Mouse (Mus musculus) brown adipose tissue, adult 24 weeks (tissue): ENCODE data around the gene Espnl. TPM values are rescaled to one million over a fixed set of nuclear protein-coding genes. Genes with fewer than 3 reads are reported as not detected.

ENCODE experiments used
- H3K27ac ChIP-seq: fragments of 200-500 bp; replicated peaks from 2 replicates; pipeline ENCODE4 v1.5.1; 2012; ENCODE audit warnings: low read depth, mild to moderate bottlenecking, low read length
- H3K4me1 ChIP-seq: fragments of 200-500 bp; 2 replicates; pipeline ENCODE4 v1.6.1; 2012; ENCODE audit warnings: low read length, mixed read lengths; ENCODE audit not compliant: control insufficient read depth, insufficient read depth, insufficient read length
- H3K4me3 ChIP-seq: fragments of 200-500 bp; 2 replicates; pipeline ENCODE4 v1.5.1; 2012; ENCODE audit warnings: low read depth, mild to moderate bottlenecking, low read length, moderate library complexity; ENCODE audit not compliant: insufficient read depth
- polyA plus RNA-seq: library from polyadenylated mRNA; stranded (reverse); fragments of >200 nt; gene quantifications from 2 replicates; pipeline ENCODE4 v1.2.4, GENCODE M21; 2012; ENCODE audit not compliant: missing spikeins, insufficient read depth, insufficient read length

The Espnl gene
- polyA plus RNA-seq = not detected in 2 replicates

DNA sequence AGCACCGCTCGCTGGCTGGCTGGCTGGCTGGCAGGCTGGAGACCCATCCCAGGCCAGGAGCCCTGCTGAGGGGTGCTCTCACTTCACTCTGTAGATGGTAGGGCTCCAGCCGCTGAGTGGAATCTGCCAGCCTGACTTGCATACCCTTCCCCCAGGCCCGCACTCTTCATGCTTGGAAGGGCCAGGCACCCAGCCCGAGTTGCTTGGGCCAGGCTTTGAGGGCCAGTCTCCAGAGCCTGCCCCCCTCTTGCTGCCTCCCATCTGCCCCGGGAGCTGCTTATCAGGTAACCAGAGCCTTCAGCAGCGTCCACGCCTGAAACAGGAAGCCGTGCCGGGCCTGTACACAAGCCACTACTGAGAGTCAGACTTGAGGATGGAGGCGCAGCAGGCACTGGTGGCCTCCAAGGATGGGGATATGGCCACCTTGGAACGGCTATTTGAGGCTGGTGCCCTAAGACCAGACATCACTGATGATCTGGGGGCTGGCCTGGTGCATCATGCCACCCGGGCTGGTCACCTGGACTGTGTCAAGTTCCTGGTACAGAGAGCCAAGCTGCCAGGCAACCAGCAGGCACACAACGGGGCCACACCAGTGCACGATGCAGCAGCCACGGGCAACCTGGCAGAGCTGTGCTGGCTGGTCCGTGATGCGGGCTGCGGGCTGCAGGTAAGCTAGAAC lies at the start of gene Espnl:
Gene Espnl (plus strand): TSS at position 316 of the 679 bp plus-strand sequence.
- Histone ChIP-seq H3K4me1 (no peaks in the 10 kb centered on the region), H3K27ac (no peak within 1 kb of the TSS), H3K4me3 (no peak within 1 kb of the TSS)

DNA sequence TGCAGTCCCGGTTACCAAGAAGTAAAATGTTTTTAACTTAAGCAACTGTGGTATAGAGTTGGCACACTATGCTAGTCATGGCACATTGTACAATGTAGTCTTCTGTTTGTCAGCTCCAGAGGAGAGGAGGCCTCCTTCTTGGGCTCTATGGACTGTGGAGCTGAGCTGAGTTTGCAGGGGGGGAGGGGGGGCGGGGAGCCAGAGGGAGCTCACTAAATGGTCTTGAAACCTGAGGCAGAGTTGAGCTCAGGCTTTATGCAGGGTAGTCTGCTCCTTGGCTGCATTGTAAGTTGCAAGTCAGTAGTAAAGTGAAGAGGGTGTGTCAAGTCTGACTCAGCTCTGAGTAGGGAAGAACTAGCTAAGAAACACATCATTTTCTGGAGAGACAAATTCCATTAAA lies 49.6 kb upstream of the Espnl start:
- no peak overlapping the region for H3K4me3 ChIP-seq
- H3K4me1 ChIP-seq = no peaks in the 10 kb centered on the region
- H3K27ac ChIP-seq = no peak overlapping the region

DNA sequence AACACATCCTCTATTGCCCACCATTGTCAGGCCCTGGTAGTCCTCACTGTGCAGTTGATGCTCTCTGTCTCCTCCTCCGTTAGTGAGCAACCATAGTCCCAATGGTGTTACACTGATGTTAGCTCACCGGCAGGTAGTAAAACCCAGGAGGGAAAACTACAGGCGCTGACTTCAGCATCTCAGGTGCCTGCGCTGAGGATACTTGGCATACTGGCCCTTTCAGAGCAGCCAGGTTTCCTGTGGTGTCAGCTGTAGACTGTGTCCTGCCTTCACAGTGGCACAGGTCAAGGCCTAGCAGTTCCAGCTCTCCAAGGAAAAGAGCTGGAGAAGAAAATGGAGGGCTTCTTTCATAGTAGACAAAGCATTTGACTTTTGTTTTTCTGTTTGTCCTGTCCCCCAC lies 45.3 kb upstream of the Espnl start:
- H3K27ac ChIP-seq = no peak overlapping the region
- no peaks in the 10 kb centered on the region for H3K4me1 ChIP-seq
- no peak overlapping the region for H3K4me3 ChIP-seq

DNA sequence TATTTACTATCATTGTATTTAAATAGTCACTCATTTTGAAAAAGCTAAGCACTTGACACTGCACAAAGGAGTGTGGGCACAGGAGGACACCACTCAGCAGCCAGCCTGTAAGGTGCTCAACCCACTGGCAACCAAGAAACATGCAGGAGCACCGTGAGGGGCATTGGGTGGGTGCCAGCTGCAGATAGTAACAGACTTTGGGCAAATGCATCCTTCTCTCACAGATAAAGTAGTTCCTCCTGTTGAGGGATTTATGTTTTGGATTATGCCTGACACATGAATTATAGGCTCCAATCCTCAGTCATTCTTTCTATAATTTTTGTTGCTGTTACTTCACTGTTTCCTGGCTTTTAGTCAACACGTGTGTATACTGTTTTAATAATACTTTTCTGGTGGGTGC lies 44.4 kb upstream of the Espnl start:
- H3K4me1 ChIP-seq = no peaks in the 10 kb centered on the region
- H3K27ac ChIP-seq = no peak overlapping the region

DNA sequence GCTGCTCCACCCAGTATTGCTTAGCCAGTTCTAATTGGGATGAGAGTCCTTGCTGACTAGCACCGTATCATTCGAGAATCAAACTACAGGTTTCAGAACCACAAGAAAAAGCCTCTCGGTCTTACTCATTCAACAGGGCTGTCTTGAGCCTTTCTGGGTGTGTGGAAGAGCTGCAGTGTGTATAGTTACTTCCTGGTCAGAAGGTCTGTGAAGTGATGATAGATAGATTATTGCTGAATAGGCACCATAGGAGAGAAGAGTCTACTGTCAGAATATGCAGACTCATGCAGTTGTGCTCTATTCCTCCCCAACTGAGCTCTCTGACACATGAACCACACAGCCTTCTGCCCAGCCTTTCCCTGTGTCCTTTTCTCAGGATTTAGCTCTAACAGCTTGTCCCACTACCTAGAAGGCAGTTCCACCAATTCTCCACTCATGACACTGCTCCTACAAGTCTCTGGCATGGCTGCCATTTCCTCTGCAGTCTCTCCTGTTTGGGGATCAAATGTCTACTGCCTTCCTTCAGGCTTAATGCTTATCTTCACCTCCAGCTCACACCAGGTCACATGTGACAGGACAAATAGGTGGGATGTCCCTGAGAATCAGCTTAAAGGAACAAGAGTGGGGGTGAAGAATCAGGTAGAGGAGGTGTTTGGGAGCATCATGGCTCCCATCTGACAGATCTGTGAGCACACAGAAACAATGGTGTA lies 43.3 kb upstream of the Espnl start:
- Histone ChIP-seq H3K4me1 (no peaks in the 10 kb centered on the region), H3K4me3 (no peak overlapping the region), H3K27ac (no peak overlapping the region)

More for the DNA sequence above, 44.4 kb upstream of the Espnl start:
- H3K4me3 ChIP-seq = no peak overlapping the region

DNA sequence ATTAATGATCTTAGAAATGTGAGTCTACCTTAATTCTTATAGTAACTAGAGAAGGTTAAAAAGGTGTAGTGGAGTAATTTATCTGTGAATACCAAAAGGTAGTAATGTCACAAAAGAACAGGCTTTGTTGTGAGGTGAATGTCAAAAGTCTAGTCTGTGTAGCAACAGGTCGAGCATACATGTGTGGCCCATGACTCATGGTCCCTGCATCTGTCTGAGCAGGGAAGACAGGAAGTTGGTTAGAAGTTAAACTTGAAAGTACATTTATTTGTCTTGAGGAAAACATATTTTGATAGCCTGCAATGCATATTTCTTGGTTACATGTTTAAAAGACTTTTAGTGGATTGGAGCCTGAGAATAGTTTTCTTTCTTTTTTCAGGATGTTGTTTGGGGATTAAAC lies 42.7 kb upstream of the Espnl start:
- H3K27ac ChIP-seq = no peak overlapping the region

DNA sequence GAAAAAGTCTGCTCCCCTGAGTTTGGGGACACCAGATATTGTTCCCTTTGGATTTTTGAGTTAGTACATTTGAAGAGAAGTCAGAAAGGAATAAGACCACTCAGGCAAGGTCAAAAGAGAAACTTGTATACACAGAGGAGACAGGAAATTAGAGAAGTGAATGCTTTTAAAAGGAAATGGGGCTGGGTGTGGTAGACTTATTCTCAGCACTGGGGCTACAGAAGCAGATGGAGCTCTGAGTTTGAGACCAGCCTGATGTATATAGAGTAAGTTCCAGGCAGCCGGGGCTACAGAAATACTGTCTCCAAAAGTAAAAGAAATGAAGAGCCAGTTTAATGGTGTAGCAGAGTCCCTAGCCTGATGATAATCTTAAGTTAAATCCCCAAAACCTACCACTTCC lies 39.3 kb upstream of the Espnl start:
- H3K4me1 ChIP-seq = no peaks in the 10 kb centered on the region
- no peak overlapping the region for H3K27ac ChIP-seq
- H3K4me3 ChIP-seq = no peak overlapping the region

More for the DNA sequence above, 42.7 kb upstream of the Espnl start:
- H3K4me3 ChIP-seq = no peak overlapping the region
- no peaks in the 10 kb centered on the region for H3K4me1 ChIP-seq

DNA sequence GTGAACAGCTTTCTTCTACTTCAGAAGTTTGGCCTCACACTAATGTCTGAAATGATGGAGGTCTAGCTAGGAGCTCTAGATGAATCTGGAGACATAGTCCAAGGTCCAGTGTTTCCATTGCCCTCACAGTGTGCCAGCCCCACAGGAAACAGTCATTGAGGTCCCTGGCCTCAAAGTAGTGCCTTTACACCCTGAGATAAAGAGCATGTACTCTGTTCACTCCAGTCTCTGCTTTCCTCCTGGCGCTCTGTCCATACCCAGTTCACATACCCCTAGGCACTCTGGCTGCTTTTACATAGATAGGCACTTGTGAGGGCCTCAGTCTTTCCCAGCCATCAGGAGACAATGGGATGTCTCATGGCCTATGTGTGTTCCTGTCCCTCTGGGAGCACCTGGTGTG lies 32.5 kb upstream of the Espnl start:
- Histone ChIP-seq H3K4me1 (no peaks in the 10 kb centered on the region), H3K27ac (no peak overlapping the region), H3K4me3 (no peak overlapping the region)

DNA sequence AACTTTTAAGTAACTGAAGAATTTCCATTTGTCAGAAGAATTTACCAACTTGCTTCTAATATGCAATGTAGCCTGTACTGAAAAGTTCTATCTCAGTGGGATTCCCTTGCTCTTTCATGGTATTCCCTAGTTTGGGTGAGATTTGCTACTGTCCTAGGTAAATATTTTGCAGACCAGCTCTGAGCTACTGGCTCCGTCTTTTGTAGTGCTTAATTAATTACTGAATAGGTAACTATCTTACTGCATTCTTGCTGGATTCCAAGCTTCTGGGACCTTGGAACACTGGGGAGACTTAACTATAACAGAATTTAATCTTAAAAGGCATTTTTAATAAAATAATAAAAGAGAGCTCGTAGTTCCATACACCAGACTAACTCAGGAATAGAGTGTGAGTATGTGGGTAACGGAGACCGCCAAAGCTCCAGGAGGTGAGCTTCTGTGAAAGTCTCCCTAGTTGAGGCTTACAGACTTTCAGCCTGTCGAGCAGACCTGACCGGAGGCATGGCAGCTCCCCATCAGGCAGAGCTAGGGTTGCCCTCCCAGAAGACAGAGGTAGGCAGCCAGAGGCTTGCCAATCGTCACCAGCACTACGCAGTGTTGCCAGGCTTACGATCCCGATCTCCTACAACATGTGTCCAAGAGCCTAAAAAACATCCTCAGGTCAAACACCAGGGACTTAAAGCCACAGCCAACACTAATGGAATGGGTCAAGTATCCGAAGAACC lies 29.6 kb upstream of the Espnl start:
- Histone ChIP-seq H3K27ac (no peak overlapping the region), H3K4me1 (no peaks in the 10 kb centered on the region)

DNA sequence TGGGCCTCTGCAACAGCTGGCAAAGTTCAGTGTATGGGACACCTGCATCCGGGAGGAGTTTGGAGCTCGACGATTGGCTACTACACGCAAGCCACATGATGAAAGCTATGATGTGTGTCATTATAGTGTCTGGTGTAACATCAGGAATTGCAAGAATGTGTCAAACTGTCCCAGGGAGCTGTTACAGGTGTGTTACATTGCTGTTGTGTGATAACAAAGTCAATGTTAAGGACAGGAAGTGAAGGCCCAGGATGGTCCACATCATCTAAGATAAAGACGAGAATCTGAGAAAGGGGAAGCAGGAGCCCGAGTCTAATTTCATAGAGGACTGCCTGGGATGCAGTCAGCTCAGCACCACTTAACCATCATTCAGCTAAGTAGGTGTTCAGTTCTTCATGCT lies 26.3 kb upstream of the Espnl start:
- H3K4me3 ChIP-seq = no peak overlapping the region
- no peak overlapping the region for H3K27ac ChIP-seq
- peaks cover 5% of the 10 kb centered on the region; the same call in 1 of the 2 replicates for H3K4me1 ChIP-seq

More for the DNA sequence above, 29.6 kb upstream of the Espnl start:
- no peak overlapping the region for H3K4me3 ChIP-seq

DNA sequence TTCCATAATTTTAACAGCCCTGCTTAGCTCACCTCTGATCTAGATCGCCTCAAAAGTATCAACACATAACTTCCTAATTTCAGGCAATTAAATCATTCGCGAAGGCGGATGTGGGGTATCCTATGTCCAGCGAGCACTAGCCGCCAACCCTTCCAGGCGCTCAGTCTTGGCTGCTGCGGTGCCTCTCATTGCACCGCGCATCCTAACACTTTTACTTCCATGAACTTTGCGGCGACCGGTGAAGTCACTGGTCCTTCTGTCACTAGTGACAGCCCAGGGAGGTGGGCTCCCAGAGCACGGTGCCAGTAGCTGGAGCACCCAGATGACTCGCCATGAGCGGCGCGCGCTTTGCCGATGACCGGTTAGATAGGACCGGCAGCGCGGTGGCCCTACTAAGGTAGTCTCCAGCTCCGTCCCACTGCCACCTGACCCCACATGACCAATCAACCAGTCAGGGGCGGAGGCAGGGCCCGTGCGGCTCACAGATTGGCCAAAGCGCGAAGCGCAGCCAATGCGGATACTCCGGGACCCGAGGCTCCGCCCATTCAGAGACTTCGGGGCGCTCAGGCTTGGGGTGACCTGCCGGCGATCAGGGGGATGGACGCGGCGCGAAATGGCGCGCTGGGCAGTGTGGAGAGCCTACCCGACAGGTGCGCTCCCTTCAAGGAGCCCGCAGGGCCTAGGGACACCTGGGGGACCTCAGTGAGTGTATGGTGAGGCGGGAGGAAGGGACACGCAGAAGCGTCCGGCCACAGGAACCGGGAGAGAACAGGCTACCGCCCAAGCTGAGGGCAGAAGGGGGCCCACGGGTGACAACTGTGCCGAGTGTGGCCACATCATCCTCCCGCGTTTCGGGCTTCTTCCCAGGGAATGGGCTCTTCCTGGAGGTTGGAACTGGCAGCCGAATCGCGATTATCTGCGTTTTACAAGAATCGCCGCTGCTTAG lies 23.8 kb upstream of the Espnl start, which contains the start of gene Scly:
Gene Scly (plus strand): TSS at position 540 of the 946 bp plus-strand sequence.
- H3K4me3 ChIP-seq = peak within 1 kb of the TSS; percentile 95
- peak within 1 kb of the TSS; percentile 72 for H3K27ac ChIP-seq
- H3K4me1 ChIP-seq = peaks cover 5% of the 10 kb centered on the region; the same call in 1 of the 2 replicates

DNA sequence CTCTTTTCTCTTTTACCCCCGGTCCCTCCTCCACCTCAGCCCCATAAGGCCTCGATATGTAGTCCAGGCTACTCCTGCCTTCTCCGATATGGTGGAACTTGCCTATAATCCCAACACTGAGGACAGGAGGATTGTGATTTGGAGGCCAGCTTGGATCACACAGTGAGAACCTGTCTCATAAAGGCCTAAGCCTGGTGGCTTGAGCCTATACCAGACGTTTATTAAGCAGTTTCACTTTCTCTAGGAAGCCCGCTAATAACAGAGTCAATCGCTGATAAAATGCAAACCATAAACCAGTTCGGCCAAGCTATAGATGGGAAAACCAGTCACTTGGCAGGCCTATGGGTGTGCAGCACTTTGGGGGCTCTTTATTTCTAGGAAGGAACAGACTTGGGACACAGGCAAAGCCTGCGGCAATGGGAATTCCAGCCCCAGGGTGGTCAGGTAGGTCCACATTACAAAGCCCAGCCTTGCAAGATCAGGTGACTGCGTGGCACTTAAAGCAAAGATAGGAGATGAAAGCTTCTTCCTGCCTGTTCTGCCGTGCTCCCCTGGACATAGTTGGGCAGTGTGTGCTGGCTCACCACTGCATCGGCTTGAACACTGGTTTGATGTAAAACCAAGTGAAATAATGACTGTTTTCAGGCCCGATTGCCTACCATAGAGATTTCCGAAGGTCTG lies 22.7 kb upstream of the Espnl start:
- Histone ChIP-seq H3K4me3 (peak overlapping the region; percentile 95), H3K27ac (peak overlapping the region; percentile 71), H3K4me1 (peaks cover 5% of the 10 kb centered on the region; the same call in 1 of the 2 replicates)

DNA sequence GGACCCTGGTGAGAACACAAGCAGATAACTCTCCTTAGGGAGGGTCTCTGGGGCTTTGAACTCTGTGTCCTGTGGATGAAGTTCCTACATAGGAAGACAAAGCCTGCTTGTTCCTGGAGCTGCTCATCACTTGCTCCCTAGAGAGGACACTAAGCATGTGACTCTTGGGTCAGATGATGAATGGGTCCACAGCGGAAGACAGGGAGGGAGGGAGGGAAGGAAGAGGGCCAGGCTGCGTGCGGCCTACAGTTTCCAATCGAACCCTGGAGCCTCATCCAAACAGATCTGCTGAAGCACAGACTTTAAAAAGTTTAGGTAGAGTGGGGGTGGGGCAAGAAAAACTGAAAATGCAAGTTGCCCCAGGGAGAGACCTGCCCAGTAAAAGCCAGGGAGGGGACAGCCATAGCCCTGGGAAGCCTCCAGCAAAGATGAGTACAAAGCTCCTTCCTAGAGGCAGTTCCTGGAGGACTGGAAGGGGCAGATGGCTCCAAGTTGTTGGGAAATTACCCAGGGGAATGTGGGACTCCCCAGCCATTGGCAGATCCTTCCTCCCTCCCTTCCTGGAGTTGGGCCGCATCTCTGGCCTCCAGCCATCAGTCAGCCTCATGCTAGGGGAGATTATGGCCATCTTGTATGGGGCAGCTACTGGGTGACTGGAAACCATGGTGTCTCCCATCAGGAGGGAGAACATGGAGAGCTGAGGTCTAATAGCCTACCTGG lies 22.0 kb upstream of the Espnl start:
- H3K4me3 ChIP-seq = peak overlapping the region; percentile 95
- H3K27ac ChIP-seq = peak overlapping the region; percentile 45; the same call in 1 of the 2 replicates
- peaks cover 5% of the 10 kb centered on the region; the same call in 1 of the 2 replicates for H3K4me1 ChIP-seq
